Mouse (Mus musculus) stomach, embryonic 16.5 days (tissue): ENCODE data around the gene Cavin3. TPM values are rescaled to one million over a fixed set of nuclear protein-coding genes. Genes with fewer than 3 reads are reported as not detected.

ENCODE experiments used
- ATAC-seq: fragments of 200-750 bp; cut with Nextera tagmentation; 2 replicates; pipeline ENCODE4 v1.8.0; 2017; ENCODE audit warnings: moderate number of reproducible peaks, moderate TSS enrichment; ENCODE audit not compliant: insufficient read depth, low FRiP score
- H3K27ac ChIP-seq: fragments of 300-500 bp; sonication (generic); 2 replicates; pipeline ENCODE4 v1.5.1; 2014; ENCODE audit warnings: low read length
- H3K27me3 ChIP-seq: fragments of 300-500 bp; sonication (generic); 2 replicates; pipeline ENCODE4 v1.6.1; 2014; ENCODE audit warnings: low read length, control low read depth, mixed read lengths; ENCODE audit not compliant: control insufficient read depth, insufficient read depth
- H3K36me3 ChIP-seq: fragments of 300-500 bp; sonication (generic); 2 replicates; pipeline ENCODE4 v1.6.1; 2014; ENCODE audit warnings: low read length; ENCODE audit not compliant: control insufficient read depth, insufficient read depth
- H3K4me1 ChIP-seq: fragments of 300-500 bp; sonication (generic); 2 replicates; pipeline ENCODE4 v1.6.1; 2014; ENCODE audit warnings: low read length, control low read depth, mixed read lengths; ENCODE audit not compliant: control insufficient read depth, insufficient read depth
- H3K4me2 ChIP-seq: fragments of 300-500 bp; sonication (generic); 2 replicates; pipeline ENCODE4 v1.6.1; 2014; ENCODE audit warnings: low read depth, low read length, mixed read lengths
- H3K4me3 ChIP-seq: fragments of 300-500 bp; sonication (generic); replicated peaks from 2 replicates; pipeline ENCODE4 v1.5.1; 2014; ENCODE audit warnings: mild to moderate bottlenecking, low read length
- H3K9ac ChIP-seq: fragments of 300-500 bp; sonication (generic); 2 replicates; pipeline ENCODE4 v1.6.1; 2014; ENCODE audit warnings: low read length
- H3K9me3 ChIP-seq: fragments of 300-500 bp; sonication (generic); replicated peaks from 2 replicates; pipeline ENCODE4 v1.6.1; 2016; ENCODE audit warnings: low read length, control low read depth; ENCODE audit not compliant: control insufficient read depth
- WGBS: fragments of 180-500 bp; shearing (Covaris S2); extraction: QIAGEN DNeasy Blood & Tissue Kit; methylation state at CpG from one replicate; pipeline ENCODE4 v1.1.7; 2014; 5-methylcytosine and 5-hydroxymethylcytosine counted together
- polyA plus RNA-seq: library from polyadenylated mRNA; unstranded; fragments of >200 nt; fragmentation: Nextera tagmentation; extraction: Ambion mirVana; gene quantifications from 2 replicates; pipeline ENCODE4 v1.2.1, GENCODE M21; 2015

The Cavin3 gene
- 118 and 135 TPM in 2 replicates for polyA plus RNA-seq

GRCm38 (mm10) chr7:105481505-105482411 is at the start of gene Cavin3:
Gene Cavin3, minus strand, starts transcription at chr7:105482300.
- Histone ChIP-seq H3K36me3 (no peaks in the 10 kb centered on the region), H3K4me1 (peaks cover 11% of the 10 kb centered on the region; the same call in 1 of the 2 replicates), H3K9ac (peak within 1 kb of the TSS; percentile 89), H3K27ac (peak within 1 kb of the TSS; percentile 94), H3K27me3 (no peaks in the 10 kb centered on the region), H3K9me3 (no peaks in the 10 kb centered on the region), H3K4me2 (peak within 1 kb of the TSS; percentile 80), H3K4me3 (peak within 1 kb of the TSS; percentile 60)
- 3% methylated on average over 60 of the region's 63 CpGs for WGBS
- peak; percentile 88 for ATAC-seq

DNA sequence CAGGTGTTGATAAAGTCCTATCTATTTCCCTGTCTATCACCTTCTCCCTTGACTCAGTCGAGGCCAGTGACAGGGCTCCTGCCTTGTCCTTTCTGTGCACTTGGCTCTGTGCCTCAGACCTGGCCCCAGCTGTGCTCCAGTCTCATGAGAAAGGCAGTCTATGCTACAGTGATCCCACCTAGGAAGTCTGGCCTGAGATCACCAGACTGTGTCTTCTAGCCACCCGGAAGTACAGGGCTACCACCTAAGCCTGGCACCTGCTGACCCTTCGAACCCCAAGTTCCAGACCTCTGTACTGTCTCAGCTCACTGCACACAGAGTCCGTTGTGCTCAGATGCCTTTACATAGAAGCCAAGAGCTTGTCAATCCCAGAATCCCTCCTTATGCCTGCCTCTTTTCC is 46.0 kb upstream of the Cavin3 start:
- no peaks in the 10 kb centered on the region for H3K36me3 ChIP-seq
- no peaks in the 10 kb centered on the region for H3K4me1 ChIP-seq

GRCm38 (mm10) chr7:105527306-105527937 is 45.3 kb upstream of the Cavin3 start:
- no peak overlapping the region for H3K4me2 ChIP-seq
- no peaks in the 10 kb centered on the region for H3K36me3 ChIP-seq
- no peak overlapping the region for H3K4me3 ChIP-seq
- no peaks in the 10 kb centered on the region for H3K4me1 ChIP-seq
- WGBS = 54% methylated on average over 1 of the region's 1 CpGs
- no peak overlapping the region for H3K27ac ChIP-seq
- no peaks in the 10 kb centered on the region for H3K9me3 ChIP-seq
- H3K27me3 ChIP-seq = no peaks in the 10 kb centered on the region
- H3K9ac ChIP-seq = no peak overlapping the region
- no peak; the same call in 1 of the 2 replicates for ATAC-seq

More for the DNA sequence above, 46.0 kb upstream of the Cavin3 start:
- Histone ChIP-seq H3K4me3 (no peak overlapping the region), H3K4me2 (no peak overlapping the region), H3K9me3 (no peaks in the 10 kb centered on the region), H3K9ac (no peak overlapping the region), H3K27ac (no peak overlapping the region), H3K27me3 (no peaks in the 10 kb centered on the region)
- ATAC-seq = no peak
- WGBS = 80% methylated on average over 4 of the region's 4 CpGs

GRCm38 (mm10) chr7:105524222-105524621 is 42.1 kb upstream of the Cavin3 start:
- WGBS = 75% methylated on average over 2 of the region's 2 CpGs
- Histone ChIP-seq H3K9ac (no peak overlapping the region), H3K9me3 (no peaks in the 10 kb centered on the region), H3K4me1 (no peaks in the 10 kb centered on the region), H3K27ac (no peak overlapping the region), H3K4me2 (no peak overlapping the region), H3K4me3 (no peak overlapping the region), H3K27me3 (no peaks in the 10 kb centered on the region), H3K36me3 (no peaks in the 10 kb centered on the region)
- ATAC-seq = no peak

- H3K4me3 ChIP-seq = no peak overlapping the region
- ATAC-seq = no peak
Observed at GRCm38 (mm10) chr7:105520201-105520600, 38.1 kb upstream of the Cavin3 start.

DNA sequence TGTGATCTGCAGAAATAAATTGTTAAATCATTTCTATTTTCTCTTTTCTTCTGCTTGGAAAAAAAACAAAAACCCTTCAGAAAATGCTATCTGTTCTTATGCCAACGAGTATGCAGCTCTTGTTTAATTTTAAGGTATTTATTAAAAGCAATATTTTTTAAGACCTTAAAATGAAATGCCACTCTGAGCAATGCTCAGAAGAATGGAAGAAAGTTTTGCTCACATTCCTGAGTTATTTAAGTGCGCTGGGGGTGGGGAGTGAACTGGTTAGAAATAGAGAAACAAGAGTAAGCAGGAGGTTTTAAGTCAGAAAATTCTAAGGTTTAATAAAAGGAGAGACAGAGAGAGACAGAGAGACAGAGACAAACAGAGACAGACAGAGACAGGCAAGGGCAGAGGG is 37.7 kb upstream of the Cavin3 start:
- no peak overlapping the region for H3K4me3 ChIP-seq
- WGBS = 76% methylated on average over 2 of the region's 2 CpGs
- ATAC-seq = no peak

More at GRCm38 (mm10) chr7:105520201-105520600, 38.1 kb upstream of the Cavin3 start:
- no peaks in the 10 kb centered on the region for H3K9me3 ChIP-seq
- WGBS = 37% methylated on average over 6 of the region's 6 CpGs
- no peaks in the 10 kb centered on the region for H3K4me1 ChIP-seq
- no peak overlapping the region for H3K27ac ChIP-seq
- no peaks in the 10 kb centered on the region for H3K36me3 ChIP-seq
- H3K27me3 ChIP-seq = no peaks in the 10 kb centered on the region
- no peak overlapping the region for H3K9ac ChIP-seq
- H3K4me2 ChIP-seq = no peak overlapping the region

DNA sequence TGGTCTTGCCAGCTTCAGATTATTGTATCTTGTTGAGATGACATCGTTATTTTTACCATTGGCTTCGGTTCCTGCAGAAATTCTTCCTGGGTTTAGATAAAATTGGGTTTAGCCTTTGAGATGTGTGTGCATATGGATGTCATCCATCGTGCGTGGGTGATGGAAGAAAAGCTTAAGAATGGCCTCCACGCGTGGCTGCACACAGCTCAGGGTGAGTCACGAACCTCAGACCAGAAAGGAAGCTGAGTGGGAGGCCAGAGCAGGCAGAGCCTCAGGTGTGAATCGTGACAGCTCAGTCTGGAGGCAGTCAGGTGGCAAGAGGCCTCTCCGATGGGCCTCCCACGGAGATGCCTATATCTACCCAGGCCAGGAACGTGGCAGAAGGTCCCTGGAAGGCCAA is 37.2 kb upstream of the Cavin3 start:
- H3K9me3 ChIP-seq = no peaks in the 10 kb centered on the region
- 66% methylated on average over 11 of the region's 11 CpGs for WGBS
- no peaks in the 10 kb centered on the region for H3K27me3 ChIP-seq
- no peak overlapping the region for H3K4me2 ChIP-seq
- H3K27ac ChIP-seq = no peak overlapping the region
- H3K4me1 ChIP-seq = no peaks in the 10 kb centered on the region
- no peak overlapping the region for H3K9ac ChIP-seq
- no peak for ATAC-seq
- H3K4me3 ChIP-seq = no peak overlapping the region
- no peaks in the 10 kb centered on the region for H3K36me3 ChIP-seq

More for the DNA sequence above, 37.7 kb upstream of the Cavin3 start:
- no peak overlapping the region for H3K27ac ChIP-seq
- no peaks in the 10 kb centered on the region for H3K27me3 ChIP-seq
- H3K9ac ChIP-seq = no peak overlapping the region
- H3K4me2 ChIP-seq = no peak overlapping the region
- H3K4me1 ChIP-seq = no peaks in the 10 kb centered on the region
- H3K36me3 ChIP-seq = no peaks in the 10 kb centered on the region
- H3K9me3 ChIP-seq = no peaks in the 10 kb centered on the region

- Histone ChIP-seq H3K9me3 (no peaks in the 10 kb centered on the region), H3K27me3 (no peaks in the 10 kb centered on the region), H3K4me1 (no peaks in the 10 kb centered on the region), H3K4me2 (no peak overlapping the region), H3K36me3 (no peaks in the 10 kb centered on the region), H3K4me3 (no peak overlapping the region), H3K27ac (no peak overlapping the region), H3K9ac (no peak overlapping the region)
- ATAC-seq = no peak
- 27% methylated on average over 9 of the region's 9 CpGs for WGBS
Observed at GRCm38 (mm10) chr7:105516669-105517360, 34.7 kb upstream of the Cavin3 start.
